Mouse (Mus musculus): ENCODE results near the gene Gnaq. TPM values are rescaled to one million over a fixed set of nuclear protein-coding genes. Genes with fewer than 3 reads are reported as not detected.
"Not testable (repeated sequence)": the region's sequence is repeated elsewhere in the genome, so short reads cannot be mapped to it uniquely, and the experiment has no call there.

Gnaq gene
- total RNA-seq, 1 experiment from 2014 or later, result 57.7 TPM

- no peak for DNase-seq
Observed at GRCm38 (mm10) chr19:16258766-16259355, 126.2 kb downstream of the Gnaq start.

GRCm38 (mm10) chr19:16259786-16260434, 127.3 kb downstream of the Gnaq start:
- DNase-seq, result no peak

- no peak for DNase-seq
Observed at GRCm38 (mm10) chr19:16260435-16260832, 127.8 kb downstream of the Gnaq start.

DNA sequence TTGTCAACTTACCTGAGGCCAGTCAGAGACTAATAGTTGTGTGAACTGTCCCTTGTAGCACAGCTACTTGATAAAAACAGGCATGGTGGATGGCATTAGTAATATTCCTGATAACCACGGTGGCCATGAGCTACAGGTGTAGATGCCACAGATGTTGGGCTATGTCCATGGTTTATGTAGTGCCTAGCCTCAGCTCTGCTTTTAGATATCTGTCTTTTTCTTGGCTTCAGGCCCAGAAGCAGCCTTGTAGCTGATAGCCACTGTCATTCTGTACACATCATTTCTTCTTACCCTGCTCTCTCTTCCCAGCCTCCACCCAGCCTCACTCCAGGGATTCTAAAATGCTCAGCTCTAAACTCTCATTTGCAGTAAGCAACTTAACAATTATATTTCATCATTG, 128.3 kb downstream of the Gnaq start:
- peak; percentile 55 for DNase-seq

GRCm38 (mm10) chr19:16261631-16262030, 129.0 kb downstream of the Gnaq start:
- DNase-seq, result no peak

- DNase-seq, result no peak
Observed at GRCm38 (mm10) chr19:16262340-16262739, 129.7 kb downstream of the Gnaq start.

- DNase-seq, result not testable (repeated sequence)
Observed at GRCm38 (mm10) chr19:16267362-16267761, 134.7 kb downstream of the Gnaq start.

DNA sequence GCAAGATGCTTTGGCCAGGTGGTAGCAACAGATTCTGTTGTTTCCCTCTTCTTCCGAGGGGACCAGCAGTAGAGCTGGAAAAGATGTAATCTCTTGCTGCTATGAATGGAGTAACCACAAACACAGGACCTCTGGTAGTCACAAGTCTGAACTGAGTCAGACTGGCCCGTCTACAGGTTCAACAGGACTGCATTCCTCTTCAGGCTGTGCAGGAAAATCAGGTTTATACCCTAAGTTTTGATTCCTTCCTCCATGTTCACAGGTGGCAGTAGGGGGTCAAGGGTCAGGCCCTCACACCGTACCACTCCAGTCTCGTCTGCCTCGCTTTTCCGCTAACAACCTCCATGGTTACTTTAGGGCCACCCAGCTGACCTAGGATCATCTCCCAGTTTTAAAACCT, 137.6 kb downstream of the Gnaq start:
- DNase-seq, result no peak

- DNase-seq, result no peak
Observed at GRCm38 (mm10) chr19:16271002-16271401, 138.4 kb downstream of the Gnaq start.

DNA sequence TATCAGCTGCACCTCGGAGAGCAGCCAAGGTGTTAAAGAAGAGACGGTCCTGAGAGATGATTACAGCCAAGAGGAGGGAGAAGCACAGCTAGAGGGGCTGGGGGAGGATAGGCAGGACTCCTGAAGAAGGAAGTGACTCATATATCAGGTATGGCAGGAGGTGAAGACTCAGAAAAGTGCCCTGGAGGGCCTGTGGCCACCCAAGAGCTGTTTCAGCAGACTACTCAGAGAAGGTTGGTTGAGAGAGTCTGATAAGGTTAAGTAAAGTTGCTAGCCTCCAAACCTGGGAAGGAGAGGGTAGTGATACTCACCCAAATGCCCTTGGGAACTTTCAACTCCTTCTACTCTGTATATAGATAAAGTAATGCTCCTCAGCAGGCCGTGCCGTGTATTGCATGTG, 140.4 kb downstream of the Gnaq start:
- no peak for DNase-seq

DNA sequence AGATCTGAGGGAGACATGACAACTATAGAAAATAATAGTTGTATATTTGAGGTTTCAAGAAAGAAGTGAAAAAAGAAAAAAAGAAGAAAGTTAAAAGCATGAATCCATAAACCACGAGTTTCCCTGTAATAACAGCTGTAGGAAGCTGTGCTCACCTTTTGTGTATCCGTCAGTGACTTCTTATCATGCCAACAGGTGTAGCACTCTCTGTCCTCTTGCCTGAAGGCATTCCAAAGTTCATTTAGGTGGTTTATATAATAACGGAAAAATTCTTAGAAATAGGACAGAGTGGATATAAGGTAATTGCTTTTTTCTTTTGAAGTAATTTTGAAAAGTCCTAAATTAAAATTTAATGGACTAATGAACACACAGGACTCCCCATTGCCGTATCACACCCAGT, 147.6 kb downstream of the Gnaq start:
- no peak for DNase-seq

DNA sequence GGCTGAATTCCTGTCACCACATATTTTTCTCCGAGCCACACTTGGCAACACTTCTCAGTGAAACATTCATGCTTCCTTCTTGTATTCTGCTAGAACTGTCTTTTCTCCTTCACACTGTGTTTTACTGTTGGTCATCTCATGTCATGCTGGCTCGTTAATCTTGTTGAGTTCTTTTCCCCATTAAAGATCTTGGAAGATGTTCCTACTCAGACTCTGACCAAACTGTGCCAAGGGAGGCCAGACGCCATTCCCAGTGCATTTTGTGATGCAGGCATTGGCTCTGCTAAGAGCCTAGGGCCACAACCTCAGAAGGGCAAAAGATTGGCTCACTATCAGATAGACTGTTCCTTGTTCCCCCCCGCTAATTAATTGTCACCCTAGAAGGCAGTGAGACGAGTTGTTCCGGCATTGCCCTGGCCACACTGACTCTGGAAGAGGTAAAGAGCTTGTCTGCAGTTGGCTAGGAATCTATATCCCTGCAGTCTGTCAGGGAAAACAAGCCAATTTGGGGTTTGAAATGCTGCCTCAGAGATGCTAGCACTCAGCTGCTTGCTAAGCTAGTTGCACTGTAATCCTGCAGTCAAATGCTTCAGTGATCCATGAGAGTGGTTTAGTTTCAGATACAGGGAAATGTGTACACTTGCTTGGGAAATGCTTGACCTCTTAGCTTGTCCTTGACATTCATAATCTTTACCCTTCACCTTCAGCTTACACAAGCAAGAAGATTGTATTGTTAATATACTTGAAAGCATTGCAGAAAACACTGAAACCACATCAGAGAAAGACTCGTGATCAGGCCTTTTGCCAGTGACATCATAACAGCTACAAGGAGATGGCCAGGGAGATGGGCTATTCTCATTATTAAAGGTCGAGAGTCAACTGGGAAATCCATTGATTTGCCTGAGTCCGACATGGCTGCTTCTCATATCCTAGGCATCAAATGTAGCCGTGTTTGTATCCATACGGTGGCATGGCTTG, 152.7 kb downstream of the Gnaq start:
- DNase-seq, result no peak

DNA sequence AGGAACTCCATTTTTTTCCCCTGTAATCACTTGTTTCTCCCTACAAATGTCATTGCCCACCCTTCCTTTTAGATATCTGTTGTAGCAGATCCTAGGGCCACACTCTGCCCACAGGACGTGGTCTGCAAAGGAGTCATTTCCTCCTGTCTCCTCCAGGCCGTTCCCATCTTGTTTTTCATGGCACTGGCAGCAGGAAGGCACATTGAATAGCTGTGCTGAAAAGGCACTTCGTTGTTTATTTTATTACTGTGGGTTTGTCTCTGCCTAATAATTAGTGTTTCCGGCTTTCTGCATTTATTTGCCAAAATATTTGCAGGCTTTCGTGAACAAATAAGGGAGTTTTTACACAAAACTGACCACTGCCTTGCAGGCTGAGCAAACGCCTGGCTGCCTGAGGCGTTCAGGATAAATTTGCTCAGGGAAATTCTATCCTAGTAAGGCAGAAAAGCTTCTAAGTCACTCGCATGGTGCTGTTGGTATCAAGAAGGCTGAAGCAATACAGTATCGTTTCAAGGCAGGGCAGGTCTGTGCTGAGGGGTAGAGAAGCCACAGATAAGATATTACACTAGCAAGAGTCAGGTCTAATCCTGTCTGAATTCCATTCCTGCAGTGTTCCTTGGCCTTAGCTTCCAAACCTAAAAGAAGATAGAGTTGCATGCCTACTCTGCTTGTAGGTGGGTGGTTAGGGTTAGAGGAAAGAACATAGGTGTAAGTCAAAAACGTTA, 154.0 kb downstream of the Gnaq start:
- DNase-seq, result peak; percentile 9

DNA sequence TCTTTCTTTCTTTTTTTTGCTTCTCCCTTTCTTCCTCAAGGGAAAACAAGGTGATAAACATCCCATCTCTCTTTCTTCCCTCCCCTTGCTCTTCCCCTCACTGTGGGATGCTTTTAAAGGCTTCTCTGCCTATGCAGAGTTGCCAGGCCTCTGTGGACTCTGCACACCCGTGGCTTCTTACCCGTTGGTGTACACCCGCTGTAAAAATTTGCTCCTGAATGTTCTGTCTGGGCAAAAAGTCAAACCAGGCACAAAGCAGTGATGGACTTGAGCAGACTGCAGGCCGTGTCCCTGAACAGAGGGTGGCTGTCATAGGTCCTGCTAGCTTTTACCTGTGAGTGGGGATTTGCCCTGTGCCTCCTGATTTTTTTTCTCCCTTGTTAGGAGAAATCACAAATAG, 154.7 kb downstream of the Gnaq start:
- no peak for DNase-seq

GRCm38 (mm10) chr19:16287971-16288370, 155.3 kb downstream of the Gnaq start:
- DNase-seq, result no peak

DNA sequence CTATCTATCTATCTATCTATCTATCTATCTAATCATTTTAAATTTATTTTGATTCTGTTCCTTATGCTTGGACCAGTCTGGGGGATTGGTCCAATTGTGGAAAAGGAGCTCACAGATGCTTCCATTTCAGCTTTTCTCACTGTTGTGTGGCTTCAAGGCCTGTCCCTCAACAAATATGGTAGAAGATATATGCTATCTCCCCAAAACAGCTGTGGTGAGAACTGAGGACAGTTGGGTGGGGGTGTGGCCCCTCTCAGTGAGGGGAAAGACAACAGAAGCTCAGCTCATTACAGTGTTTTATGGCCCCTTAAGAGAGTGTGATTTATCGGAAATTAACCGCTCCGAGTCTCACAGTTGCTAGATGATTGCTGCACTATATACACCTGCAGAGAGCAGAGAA, 158.5 kb downstream of the Gnaq start:
- DNase-seq, result no peak

DNA sequence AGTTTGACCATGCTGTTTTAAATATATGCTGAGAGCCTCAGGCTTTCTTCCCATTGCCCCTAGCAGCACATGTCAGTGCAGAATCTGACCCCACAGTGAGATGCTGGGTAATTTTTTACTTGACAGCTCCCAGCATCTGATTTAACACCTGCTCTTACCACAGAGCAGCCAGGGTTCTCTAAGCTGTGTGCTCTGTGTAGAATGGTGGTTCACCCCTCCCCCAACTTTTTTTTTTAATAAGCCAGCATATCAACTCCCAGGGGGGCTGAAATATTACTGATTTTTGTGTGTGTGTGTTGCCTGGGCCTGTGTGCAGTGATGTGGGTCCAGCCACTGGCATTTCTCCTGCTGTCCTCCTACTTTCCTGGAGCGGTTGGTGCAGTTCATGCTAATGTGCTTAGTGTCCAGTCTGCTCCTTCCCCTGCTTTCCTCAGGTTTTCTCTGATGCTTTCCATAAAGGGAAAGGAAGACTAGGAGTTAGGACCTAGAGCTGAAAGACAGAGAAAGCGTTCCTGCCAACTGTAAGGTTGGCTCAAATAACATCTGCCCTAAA, 159.5 kb downstream of the Gnaq start:
- DNase-seq, result no peak

GRCm38 (mm10) chr19:16292978-16293377, 160.3 kb downstream of the Gnaq start:
- DNase-seq, result no peak

DNA sequence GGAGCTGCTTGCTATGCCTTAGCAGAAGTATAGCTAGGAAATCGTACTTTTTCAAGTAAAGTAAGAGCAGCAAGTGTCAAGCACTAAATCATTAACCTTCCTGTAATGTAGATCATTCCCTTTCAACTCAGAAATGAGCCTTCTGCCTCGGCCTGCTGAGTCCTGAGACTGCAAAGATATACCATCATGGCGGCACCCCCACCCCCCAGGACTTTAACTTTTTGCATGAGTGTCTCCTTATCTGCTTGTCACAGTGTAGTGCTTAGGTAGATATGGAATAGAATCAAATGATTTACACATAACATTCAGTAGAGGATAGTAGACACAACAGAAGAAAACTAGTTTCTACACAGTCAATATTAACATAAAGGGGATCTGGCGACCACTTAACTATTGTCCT, 167.8 kb downstream of the Gnaq start:
- no peak for DNase-seq

- no peak for DNase-seq
Observed at GRCm38 (mm10) chr19:16301336-16301735, 168.7 kb downstream of the Gnaq start.

GRCm38 (mm10) chr19:16309031-16309430, 176.4 kb downstream of the Gnaq start:
- no peak for DNase-seq

DNA sequence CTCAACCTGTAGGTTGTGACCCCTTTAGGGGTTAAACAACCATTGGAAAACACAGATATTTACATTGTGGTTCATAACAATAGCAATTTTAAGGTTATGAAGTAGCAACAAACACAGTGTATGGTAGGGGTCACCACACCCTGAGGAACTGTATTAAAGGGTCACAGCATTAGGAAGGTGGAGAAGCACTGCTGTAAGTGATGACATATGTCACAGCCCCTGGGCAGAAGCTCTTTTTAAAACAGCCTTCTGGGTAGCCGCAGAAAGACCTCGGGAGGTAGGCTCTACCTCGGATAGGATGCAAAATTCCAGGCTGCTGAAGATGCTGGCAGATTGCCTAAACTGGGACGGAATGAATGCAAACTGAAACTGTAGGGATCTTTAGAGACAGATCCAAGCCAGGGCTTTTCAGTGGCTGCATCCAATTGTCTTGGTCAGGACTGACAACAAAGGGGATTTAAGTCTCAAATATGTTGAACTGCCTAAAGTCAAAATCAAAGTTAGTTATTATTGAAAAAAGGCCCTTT, 181.7 kb downstream of the Gnaq start:
- peak; percentile 25 for DNase-seq
